12 mouse cellular contexts compared by ENCODE assay signal in the genomic region with DNA sequence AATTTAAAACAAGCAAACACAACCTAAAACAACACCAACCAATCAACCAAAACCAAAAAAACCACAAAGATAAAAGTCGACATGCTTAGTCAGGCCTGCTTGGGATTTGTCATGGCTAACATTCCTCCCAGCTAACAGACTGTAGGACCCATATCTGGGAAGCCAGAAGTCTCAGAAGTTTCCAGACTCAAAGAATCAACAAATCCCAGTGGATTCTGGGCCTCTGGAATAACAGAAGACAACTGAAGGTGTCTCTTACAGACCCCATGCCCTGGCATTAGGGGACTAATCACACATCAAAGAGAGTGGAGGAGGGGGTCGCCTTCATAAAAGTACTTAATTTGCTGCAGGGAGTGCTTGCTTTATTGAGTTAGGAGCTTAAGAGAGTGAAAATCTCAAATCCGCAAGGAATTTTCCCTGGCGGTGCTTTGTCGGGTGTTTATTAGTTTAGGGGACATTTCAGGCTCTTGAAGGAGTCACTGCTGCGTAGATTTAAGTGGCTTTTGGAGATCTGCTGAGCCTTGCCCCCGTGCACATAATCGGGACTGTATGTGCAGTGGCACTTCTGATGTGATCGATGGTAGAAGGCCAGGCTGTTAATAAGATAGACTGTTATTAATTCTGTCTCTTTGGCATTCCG. TPM values are rescaled to one million over a fixed set of nuclear protein-coding genes. Genes with fewer than 3 reads are reported as not detected.
DNase-seq lines count a peak whose midpoint lies in the region; ATAC-seq lines count a peak whose summit lies in the region.
"Had no signal": no experiment of that assay in that cellular context is flagged by ENCODE, and none has a peak within 500 bp of the region (broad histone marks: within the 10 kb centered on the region; RNA-seq: fewer than 3 reads in every experiment).

No protein-coding gene starts in this region.

- no peak for ATAC-seq in kidney, embryonic 15.5 days (replicated peaks; ENCODE audit: low FRiP score)
- no peak for ATAC-seq in midbrain, embryonic 14.5 days (ENCODE audit: low FRiP score, low TSS enrichment)
- no peak for ATAC-seq in midbrain, embryonic 16.5 days
- ATAC-seq: inflammation-experienced regulatory T-cells, adult 6 months had no signal

- no peaks in the 10 kb centered on the region for H3K9me3 ChIP-seq in kidney, embryonic 15.5 days (replicated peaks)
- no peaks in the 10 kb centered on the region for H3K9me3 ChIP-seq in midbrain, embryonic 14.5 days (ENCODE audit: control insufficient read depth, low read length)
- no peaks in the 10 kb centered on the region for H3K9me3 ChIP-seq in midbrain, embryonic 16.5 days (replicated peaks; ENCODE audit: control insufficient read depth, low read length, poor library complexity, severe bottlenecking)
- H3K9me3 ChIP-seq: forebrain, embryonic 12.5 days had no signal

- H3K27me3 ChIP-seq in kidney, embryonic 15.5 days = peaks cover 12% of the 10 kb centered on the region; the same call in 1 of the 2 replicates
- H3K27me3 ChIP-seq in midbrain, embryonic 14.5 days (ENCODE audit: control insufficient read depth, insufficient read depth, low read length) = no peaks in the 10 kb centered on the region
- no peaks in the 10 kb centered on the region for H3K27me3 ChIP-seq in midbrain, embryonic 16.5 days (ENCODE audit: control insufficient read depth, insufficient read depth, low read depth, low read length)

- H3K36me3 ChIP-seq in kidney, embryonic 15.5 days = no peaks in the 10 kb centered on the region
- H3K36me3 ChIP-seq in midbrain, embryonic 14.5 days (ENCODE audit: control insufficient read depth, insufficient read depth, low read length) = no peaks in the 10 kb centered on the region
- H3K36me3 ChIP-seq in midbrain, embryonic 16.5 days (ENCODE audit: control insufficient read depth, insufficient read depth, low read length) = no peaks in the 10 kb centered on the region
- H3K36me3 ChIP-seq: forebrain, embryonic 12.5 days had no signal

- H3K4me2 ChIP-seq in kidney, embryonic 15.5 days = no peak overlapping the region
- H3K4me2 ChIP-seq in midbrain, embryonic 14.5 days (ENCODE audit: low read length) = no peak overlapping the region
- H3K4me2 ChIP-seq in midbrain, embryonic 16.5 days (ENCODE audit: low read length) = no peak overlapping the region
- H3K4me2 ChIP-seq: forebrain, embryonic 12.5 days had no signal

- H3K4me3 ChIP-seq in kidney, embryonic 15.5 days (replicated peaks) = no peak overlapping the region
- H3K4me3 ChIP-seq in midbrain, embryonic 14.5 days (replicated peaks; ENCODE audit: low read depth, low read length) = no peak overlapping the region
- no peak overlapping the region for H3K4me3 ChIP-seq in midbrain, embryonic 16.5 days (ENCODE audit: low read depth, low read length)
- H3K4me3 ChIP-seq: forebrain, embryonic 12.5 days; gastrocnemius, adult 2 months; layer of hippocampus, adult 2 months had no signal

- 0 out of 2 replicates have a peak overlapping the region, but pooled peaks have one; percentile 48 for H3K27ac ChIP-seq in kidney, embryonic 15.5 days
- no peak overlapping the region for H3K27ac ChIP-seq in midbrain, embryonic 14.5 days (replicated peaks; ENCODE audit: low read depth, low read length)
- H3K27ac ChIP-seq in midbrain, embryonic 16.5 days (ENCODE audit: low read length) = no peak overlapping the region
- H3K27ac ChIP-seq: forebrain, embryonic 12.5 days; gastrocnemius, adult 2 months; layer of hippocampus, adult 2 months had no signal

- WGBS in kidney, embryonic 15.5 days = 28% methylated on average over 10 of the region's 10 CpGs
- WGBS in midbrain, embryonic 14.5 days = 31% methylated on average over 10 of the region's 10 CpGs
- 19% methylated on average over 10 of the region's 10 CpGs for WGBS in midbrain, embryonic 16.5 days

- peaks cover 18% of the 10 kb centered on the region for H3K4me1 ChIP-seq in kidney, embryonic 15.5 days
- no peaks in the 10 kb centered on the region for H3K4me1 ChIP-seq in midbrain, embryonic 14.5 days (ENCODE audit: control insufficient read depth, insufficient read depth, low read length)
- no peaks in the 10 kb centered on the region for H3K4me1 ChIP-seq in midbrain, embryonic 16.5 days (ENCODE audit: control insufficient read depth, insufficient read depth, low read length)
- H3K4me1 ChIP-seq: forebrain, embryonic 12.5 days had no signal

- H3K9ac ChIP-seq in kidney, embryonic 15.5 days = no peak overlapping the region
- no peak overlapping the region for H3K9ac ChIP-seq in midbrain, embryonic 14.5 days (replicated peaks; ENCODE audit: low read length)
- no peak overlapping the region for H3K9ac ChIP-seq in midbrain, embryonic 16.5 days (ENCODE audit: low read depth, low read length)
- H3K9ac ChIP-seq: forebrain, embryonic 12.5 days had no signal

- DNase-seq in embryo, embryonic 10 days (ENCODE audit: low spot score) = peak; percentile 32
- no peak for DNase-seq in embryo, embryonic 9.5 days (ENCODE audit: extremely low spot score)
- no peak for DNase-seq in kidney, adult 18-20 months
- DNase-seq in midbrain, embryonic 14.5 days = peak; percentile 30
- DNase-seq in adrenal gland, postnatal 36 days = no peak
- DNase-seq in thymus, postnatal 25 days = no peak

RNA-seq across cellular contexts. Expression of gene Slc4a5, which starts 24.9 kb away (rescaled TPM):
- polyA plus RNA-seq in kidney, embryonic 15.5 days (2015; fragmentation: Nextera tagmentation; extraction: Ambion mirVana) = 0.44 and 0.59 TPM in 2 replicates
- polyA plus RNA-seq in midbrain, embryonic 14.5 days (2014; fragmentation: Nextera tagmentation; extraction: Ambion mirVana) = 0.27 and 0.55 TPM in 2 replicates
- 0.40 and 0.49 TPM in 2 replicates for polyA plus RNA-seq in midbrain, embryonic 16.5 days (2015; fragmentation: Nextera tagmentation; extraction: Ambion mirVana)
- under 1 TPM; 0.07 to 0.17 TPM for total RNA-seq in adrenal gland, postnatal 36 days (2021)
- total RNA-seq: gastrocnemius, adult 2 months had no signal

Comparison
In these comparisons a context has a peak if more than half of its experiments do, and no peak if none do; other contexts are left out.
1. DNase-seq: peak in embryo, embryonic 10 days (single experiment) and midbrain, embryonic 14.5 days (single experiment); none in embryo, embryonic 9.5 days (single experiment), kidney, adult 18-20 months (single experiment), adrenal gland, postnatal 36 days (0 of 2) and thymus, postnatal 25 days (single experiment).